In the genomic region with DNA sequence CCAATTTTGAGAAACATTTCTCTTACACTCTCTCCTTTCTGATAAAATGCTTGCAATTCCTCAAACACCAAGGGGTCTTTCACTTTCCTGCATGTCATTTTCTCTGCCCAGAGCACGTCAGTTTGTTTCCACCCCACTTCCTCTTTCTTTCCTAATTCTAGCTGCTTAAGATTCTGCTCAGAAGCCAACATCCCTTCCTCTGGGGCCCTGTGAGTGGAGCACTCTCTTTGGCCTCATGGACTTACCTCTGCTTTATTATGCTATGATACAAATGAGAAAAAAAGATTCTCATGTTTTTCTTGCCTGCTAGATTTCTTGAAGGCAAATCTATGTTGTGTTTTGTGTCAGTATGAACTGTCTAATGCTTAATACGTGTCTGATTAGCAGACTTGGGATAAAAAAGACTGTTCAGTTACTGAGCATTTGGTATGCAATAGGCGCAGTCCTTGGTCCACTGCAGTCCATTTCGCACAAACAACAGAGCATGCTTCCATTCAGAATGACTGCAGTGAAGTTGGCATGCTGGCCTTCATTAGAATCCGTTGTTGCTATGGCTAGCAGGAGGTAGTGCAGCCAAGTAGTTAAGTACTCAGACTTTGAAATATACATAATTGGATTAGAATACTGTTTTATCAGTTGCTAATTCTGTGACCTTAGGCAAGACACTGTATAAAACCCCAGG, we compare ENCODE assay signal across 11 mouse cellular contexts.
DNase-seq lines count a peak whose midpoint lies in the region; ATAC-seq and TF ChIP-seq lines count a peak whose summit lies in the region.
"Had no signal": no experiment of that assay in that cellular context is flagged by ENCODE, and none has a peak within 500 bp of the region (broad histone marks: within the 10 kb centered on the region; RNA-seq: fewer than 3 reads in every experiment).

No protein-coding gene starts in this region.

- no peaks in the 10 kb centered on the region for H3K27me3 ChIP-seq in hindbrain, postnatal 0 days (ENCODE audit: insufficient read depth, low read length)

- no peaks in the 10 kb centered on the region for H3K4me1 ChIP-seq in hindbrain, postnatal 0 days (ENCODE audit: insufficient read depth, low read length)

- no peak overlapping the region for H3K9ac ChIP-seq in hindbrain, postnatal 0 days (replicated peaks; ENCODE audit: low read length)

- ATAC-seq in hindbrain, postnatal 0 days: peak; percentile 96
- ATAC-seq in activated CD4-positive, CD25-positive, alpha-beta regulatory T cell, adult 4 months: no peak

- WGBS in hindbrain, postnatal 0 days: 19% methylated on average over 5 of the region's 5 CpGs

- H3K4me3 ChIP-seq in gastrocnemius, adult 2 months: no peak overlapping the region
- no peak overlapping the region for H3K4me3 ChIP-seq in hindbrain, postnatal 0 days (ENCODE audit: low read length)

- no peaks in the 10 kb centered on the region for H3K36me3 ChIP-seq in hindbrain, postnatal 0 days (ENCODE audit: insufficient read depth, low read length)

- peak overlapping the region; percentile 90 for H3K27ac ChIP-seq in gastrocnemius, adult 2 months
- peak overlapping the region; percentile 66 for H3K27ac ChIP-seq in hindbrain, postnatal 0 days

- H3K4me2 ChIP-seq in hindbrain, postnatal 0 days (ENCODE audit: low read depth, low read length): peak overlapping the region; percentile 0; the same call in 1 of the 2 replicates

- no peak for TF ChIP-seq CTCF in gastrocnemius, adult 2 months (IDR thresholded peaks at IDR 0.05)
- no peak for TF ChIP-seq CTCF in hindbrain, postnatal 0 days (IDR thresholded peaks at IDR 0.05; ENCODE audit: low read depth)

- DNase-seq in gastrocnemius, adult 2 months: no peak
- no peak for DNase-seq in gastrocnemius, postnatal 36 days
- DNase-seq in 416B (ENCODE audit: low read depth): peak; percentile 40
- DNase-seq in cerebellum, adult 9-11 months: peak; percentile 38
- DNase-seq in hindbrain, postnatal 0 days (ENCODE audit: low spot score): peak; percentile 79
- DNase-seq in thymus, postnatal 0 days (ENCODE audit: low spot score): no peak
- DNase-seq in thymus, postnatal 4 days: no peak
- DNase-seq: kidney, adult 11 months; lung, adult 18-20 months; right cerebral cortex, postnatal 4 days had no signal

- H3K9me3 ChIP-seq in hindbrain, postnatal 0 days (ENCODE audit: low read length): no peaks in the 10 kb centered on the region

- intact Hi-C loops in gastrocnemius, adult 2 months (cut with DNase I): no loop called here
- intact Hi-C loops in gastrocnemius, postnatal 36 days (cut with DNase I): no loop called here

Comparison
In these comparisons a context has a peak if more than half of its experiments do, and no peak if none do; other contexts are left out.
1. DNase-seq: peak in 416B (single experiment), cerebellum, adult 9-11 months (single experiment) and hindbrain, postnatal 0 days (single experiment); none in gastrocnemius, adult 2 months (single experiment), gastrocnemius, postnatal 36 days (0 of 2), thymus, postnatal 0 days (single experiment) and thymus, postnatal 4 days (single experiment).